Mouse (Mus musculus): ENCODE measurements around the gene Pax5.

DNA sequence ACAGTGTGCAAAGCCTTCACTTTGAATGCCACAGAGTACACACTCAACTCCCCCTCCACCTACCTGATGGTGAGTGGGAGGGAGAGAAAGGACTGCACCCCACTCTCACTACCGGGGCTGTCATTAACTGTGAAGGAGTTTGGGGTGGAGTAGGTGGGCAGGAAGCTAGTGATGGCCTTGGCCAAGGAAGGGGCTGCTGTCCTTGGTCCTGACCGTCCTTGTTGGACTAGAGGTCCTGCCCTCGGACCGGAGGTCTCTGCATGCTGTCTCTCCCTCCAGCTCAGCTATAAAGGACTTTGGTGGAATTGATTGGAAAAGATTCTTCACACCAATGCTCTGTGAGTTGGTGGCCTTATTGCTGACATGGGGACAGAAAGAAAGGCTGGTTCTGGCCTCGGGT, 131.7 kb downstream of the Pax5 start:
- TF ChIP-seq CTCF (IDR thresholded peaks at IDR 0.05) (no peak), EP300 (IDR thresholded peaks at IDR 0.05) (no peak)
